ENCODE assay signal across 22 mouse cellular contexts in the genomic region with DNA sequence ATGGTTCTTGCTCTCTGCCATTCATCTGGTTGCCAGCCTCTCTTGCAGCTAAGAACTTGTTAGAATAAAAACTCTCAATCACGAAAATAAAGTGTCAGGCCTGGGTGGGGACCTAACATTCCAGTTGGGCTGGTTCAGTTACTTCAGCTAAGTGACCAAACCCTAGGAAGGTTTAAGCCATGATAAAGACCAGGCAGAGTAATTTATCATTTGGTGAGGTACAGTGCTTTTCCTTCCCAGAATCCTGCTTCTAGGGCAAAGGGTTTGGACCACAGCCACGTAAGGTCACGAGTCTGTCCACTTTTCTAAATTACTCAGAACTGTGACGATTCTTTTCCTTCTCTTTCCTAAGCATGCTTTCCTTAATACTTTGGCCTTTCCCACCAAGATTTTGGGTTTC.
DNase-seq lines count a peak whose midpoint lies in the region; ATAC-seq lines count a peak whose summit lies in the region.
"Had no signal": no experiment of that assay in that cellular context is flagged by ENCODE, and none has a peak within 500 bp of the region (broad histone marks: within the 10 kb centered on the region; RNA-seq: fewer than 3 reads in every experiment).

No protein-coding gene starts in this region.

- H3K4me3 ChIP-seq in forebrain, embryonic 13.5 days, result no peak overlapping the region
- H3K4me3 ChIP-seq: embryonic facial prominence, embryonic 15.5 days; forebrain, embryonic 15.5 days; heart, embryonic 15.5 days; liver, embryonic 12.5 days; midbrain, embryonic 12.5 days had no signal

- 91% methylated on average over 4 of the region's 4 CpGs for WGBS in forebrain, embryonic 13.5 days

- no peak for ATAC-seq in forebrain, embryonic 13.5 days
- ATAC-seq: CD4-positive, CD25-positive, alpha-beta regulatory T cell, adult 4 months; forebrain, embryonic 15.5 days; inflammation-experienced regulatory T-cells, adult 6 months; liver, embryonic 12.5 days; Patski had no signal

- no peaks in the 10 kb centered on the region for H3K9me3 ChIP-seq in forebrain, embryonic 13.5 days (replicated peaks)
- H3K9me3 ChIP-seq: embryonic facial prominence, embryonic 15.5 days; forebrain, embryonic 15.5 days; heart, embryonic 15.5 days; liver, embryonic 12.5 days; midbrain, embryonic 12.5 days had no signal

- peak; percentile 19 to 83 for DNase-seq in adrenal gland, adult (ENCODE audit: inconsistent age in 2 of 2, low spot score in 1 of 2)
- no peak for DNase-seq in adrenal gland, adult 18-20 months (ENCODE audit: low spot score in 2 of 2)
- DNase-seq in kidney, adult 9 months, result peak; percentile 32
- no peak for DNase-seq in kidney, adult 11 months
- DNase-seq in 3134 (ENCODE audit: extremely low read depth, insufficient read length, low spot score), result peak; percentile 22
- DNase-seq in adrenal gland, postnatal 36 days, result peak; percentile 38 to 60
- DNase-seq in layer of hippocampus, adult 8-10 months (ENCODE audit: low spot score in 2 of 2), result no peak
- DNase-seq: cerebellum, adult 9-10 months; heart, postnatal 4 days; lung, postnatal 14 days; right cerebral cortex, postnatal 14 days; thymus, postnatal 14 days had no signal

- no peak overlapping the region for H3K9ac ChIP-seq in forebrain, embryonic 13.5 days
- H3K9ac ChIP-seq: embryonic facial prominence, embryonic 15.5 days; forebrain, embryonic 15.5 days; heart, embryonic 15.5 days; hindbrain, embryonic 14.5 days; liver, embryonic 12.5 days; midbrain, embryonic 12.5 days had no signal

- H3K27me3 ChIP-seq in forebrain, embryonic 13.5 days, result no peaks in the 10 kb centered on the region
- H3K27me3 ChIP-seq: embryonic facial prominence, embryonic 15.5 days; forebrain, embryonic 15.5 days; heart, embryonic 15.5 days; liver, embryonic 12.5 days; midbrain, embryonic 12.5 days; Patski had no signal

- H3K27ac ChIP-seq in forebrain, embryonic 13.5 days, result no peak overlapping the region
- H3K27ac ChIP-seq: embryonic facial prominence, embryonic 15.5 days; forebrain, embryonic 15.5 days; heart, embryonic 15.5 days; hindbrain, embryonic 14.5 days; liver, embryonic 12.5 days; midbrain, embryonic 12.5 days had no signal

- no peaks in the 10 kb centered on the region for H3K36me3 ChIP-seq in forebrain, embryonic 13.5 days (ENCODE audit: poor library complexity, severe bottlenecking)
- H3K36me3 ChIP-seq: embryonic facial prominence, embryonic 15.5 days; forebrain, embryonic 15.5 days; heart, embryonic 15.5 days; liver, embryonic 12.5 days; midbrain, embryonic 12.5 days had no signal

- no peak overlapping the region for H3K4me2 ChIP-seq in forebrain, embryonic 13.5 days
- H3K4me2 ChIP-seq: embryonic facial prominence, embryonic 15.5 days; forebrain, embryonic 15.5 days; heart, embryonic 15.5 days; hindbrain, embryonic 14.5 days; liver, embryonic 12.5 days; midbrain, embryonic 12.5 days had no signal

- no peaks in the 10 kb centered on the region; the same call in 1 of the 2 replicates for H3K4me1 ChIP-seq in forebrain, embryonic 13.5 days
- H3K4me1 ChIP-seq: liver, embryonic 12.5 days had no signal

Comparison
In these comparisons a context has a peak if more than half of its experiments do, and no peak if none do; other contexts are left out.
1. DNase-seq: peak in adrenal gland, adult (2 of 2), kidney, adult 9 months (single experiment), 3134 (single experiment) and adrenal gland, postnatal 36 days (2 of 2); none in adrenal gland, adult 18-20 months (0 of 2), kidney, adult 11 months (single experiment) and layer of hippocampus, adult 8-10 months (0 of 2).